Comparison of ENCODE assay signal across 25 mouse cellular contexts in the genomic region with DNA sequence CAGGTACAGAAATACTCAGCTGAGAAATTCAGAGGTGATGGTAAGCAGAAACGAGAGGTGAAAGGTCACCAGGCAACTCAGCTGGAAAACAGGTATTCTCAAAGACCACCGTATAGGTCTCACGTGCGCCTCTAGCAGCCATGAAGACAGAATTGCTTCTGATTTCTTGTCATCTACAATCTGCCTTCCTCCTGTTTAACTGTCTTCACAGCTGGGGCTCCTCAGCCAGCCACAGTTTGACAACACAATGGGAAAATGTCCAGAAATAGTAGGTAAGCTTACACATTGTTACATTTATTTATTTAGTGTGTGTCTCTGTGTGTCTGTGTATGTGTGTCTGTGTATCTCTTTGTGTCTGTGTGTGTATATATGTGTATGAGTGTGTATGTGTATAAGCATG. TPM values are rescaled to one million over a fixed set of nuclear protein-coding genes. Genes with fewer than 3 reads are reported as not detected.
A peak's percentile ranks its signal among the peaks of the same experiment; 100 is the strongest.
DNase-seq lines count a peak whose midpoint lies in the region; ATAC-seq and TF ChIP-seq lines count a peak whose summit lies in the region.
"Had no signal": no experiment of that assay in that cellular context is flagged by ENCODE, and none has a peak within 500 bp of the region (broad histone marks: within the 10 kb centered on the region; RNA-seq: fewer than 3 reads in every experiment).

No protein-coding gene starts in this region.

- H3K79me2 ChIP-seq in heart, adult 2 months (replicated peaks; ENCODE audit: control insufficient read depth, insufficient read depth, low read length), result no peaks in the 10 kb centered on the region

- DNase-seq in heart, adult 2 months, result no peak
- no peak for DNase-seq in heart, postnatal 14 days
- DNase-seq in heart, postnatal 25 days (ENCODE audit: low spot score), result no peak
- DNase-seq in lung, postnatal 0 days (ENCODE audit: low spot score), result peak; percentile 19
- no peak for DNase-seq in lung, postnatal 36 days
- DNase-seq: adrenal gland, adult 8-10 months; cerebellum, adult 2 months; cerebellum, postnatal 14 days; forebrain, postnatal 0 days; gastrocnemius, postnatal 10 days; kidney, adult 8-10 months; layer of hippocampus, postnatal 36 days; left cerebral cortex, postnatal 4 days; liver, postnatal 0 days; midbrain, embryonic 14.5 days had no signal

- H3K4me3 ChIP-seq in heart, adult 2 months, result peak overlapping the region; percentile 31
- H3K4me3 ChIP-seq in heart, embryonic 14.5 days (ENCODE audit: control insufficient read depth in 1 of 2, insufficient read depth in 1 of 2, low read depth in 1 of 2, low read length in 2 of 2), result peak overlapping the region; percentile 18 to 27; a peak in 3 of 4 replicates
- no peak overlapping the region for H3K4me3 ChIP-seq in intestine, embryonic 15.5 days (replicated peaks)
- H3K4me3 ChIP-seq in intestine, embryonic 16.5 days (ENCODE audit: low read length), result no peak overlapping the region
- no peak overlapping the region for H3K4me3 ChIP-seq in lung, postnatal 0 days (ENCODE audit: low read depth, low read length)
- H3K4me3 ChIP-seq: forebrain, embryonic 12.5 days; hindbrain, embryonic 13.5 days; liver, embryonic 12.5 days had no signal

- peak overlapping the region; percentile 79 for H3K27ac ChIP-seq in heart, adult 2 months
- H3K27ac ChIP-seq in heart, embryonic 14.5 days (replicated peaks in 1 of 2; ENCODE audit: control insufficient read depth in 1 of 2, insufficient read depth in 1 of 2, low read depth in 2 of 2, low read length in 2 of 2), result peak overlapping the region; percentile 92 to 97
- 0 out of 2 replicates have a peak overlapping the region, but pooled peaks have one; percentile 32 for H3K27ac ChIP-seq in intestine, embryonic 15.5 days
- H3K27ac ChIP-seq in intestine, embryonic 16.5 days (ENCODE audit: low read length), result no peak overlapping the region
- H3K27ac ChIP-seq in lung, postnatal 0 days (ENCODE audit: low read length), result peak overlapping the region; percentile 62
- H3K27ac ChIP-seq: forebrain, embryonic 12.5 days; hindbrain, embryonic 13.5 days; kidney, postnatal 0 days; liver, embryonic 12.5 days had no signal

- no peak for TF ChIP-seq EP300 in heart, adult 2 months (IDR thresholded peaks at IDR 0.05; ENCODE audit: insufficient read depth, low read depth, low read length)
- TF ChIP-seq EP300 in lung, postnatal 0 days (IDR thresholded peaks at IDR 0.05), result no peak

- no peak for TF ChIP-seq POLR2A in heart, adult 2 months (IDR thresholded peaks at IDR 0.05; ENCODE audit: insufficient read depth, low read depth, low read length)

- ATAC-seq in heart, embryonic 14.5 days (ENCODE audit: insufficient number of reproducible peaks, insufficient read depth, low FRiP score, low read depth), result no peak
- ATAC-seq in intestine, embryonic 15.5 days, result no peak
- ATAC-seq in intestine, embryonic 16.5 days, result no peak
- ATAC-seq in lung, postnatal 0 days, result peak; percentile 33; the same call in 1 of the 2 replicates
- ATAC-seq: forebrain, postnatal 0 days; liver, embryonic 12.5 days; liver, postnatal 0 days had no signal

- H3K9ac ChIP-seq in heart, adult 2 months (ENCODE audit: low read depth, low read length), result peak overlapping the region; percentile 67
- peak overlapping the region; percentile 52 for H3K9ac ChIP-seq in heart, embryonic 14.5 days (ENCODE audit: low read length)
- no peak overlapping the region for H3K9ac ChIP-seq in intestine, embryonic 15.5 days
- H3K9ac ChIP-seq in intestine, embryonic 16.5 days (ENCODE audit: low read depth, low read length), result no peak overlapping the region
- H3K9ac ChIP-seq in lung, postnatal 0 days (replicated peaks; ENCODE audit: low read depth), result no peak overlapping the region
- H3K9ac ChIP-seq: forebrain, embryonic 12.5 days; forebrain, postnatal 0 days; hindbrain, embryonic 13.5 days; liver, embryonic 12.5 days; liver, postnatal 0 days had no signal

- H3K4me1 ChIP-seq in heart, adult 2 months (ENCODE audit: control insufficient read depth, insufficient read depth, low read length), result peaks cover 33% of the 10 kb centered on the region
- peaks cover 15 to 19% of the 10 kb centered on the region in 2 experiments for H3K4me1 ChIP-seq in heart, embryonic 14.5 days (ENCODE audit: control insufficient read depth in 2 of 2, insufficient read depth in 2 of 2, low read length in 2 of 2)
- peaks cover 4% of the 10 kb centered on the region; the same call in 1 of the 2 replicates for H3K4me1 ChIP-seq in intestine, embryonic 15.5 days (replicated peaks)
- H3K4me1 ChIP-seq in intestine, embryonic 16.5 days (ENCODE audit: control insufficient read depth, insufficient read depth, low read length), result no peaks in the 10 kb centered on the region
- H3K4me1 ChIP-seq in lung, postnatal 0 days (ENCODE audit: insufficient read depth, low read depth, low read length), result no peaks in the 10 kb centered on the region
- H3K4me1 ChIP-seq: hindbrain, embryonic 13.5 days; liver, embryonic 12.5 days had no signal

- no peaks in the 10 kb centered on the region for H3K27me3 ChIP-seq in heart, adult 2 months (ENCODE audit: control insufficient read depth, insufficient read depth, low read length)
- H3K27me3 ChIP-seq in heart, embryonic 14.5 days (ENCODE audit: control insufficient read depth, insufficient read depth, low read length), result no peaks in the 10 kb centered on the region
- H3K27me3 ChIP-seq in intestine, embryonic 15.5 days (replicated peaks), result no peaks in the 10 kb centered on the region
- H3K27me3 ChIP-seq in intestine, embryonic 16.5 days (replicated peaks; ENCODE audit: control insufficient read depth, insufficient read depth, low read length), result no peaks in the 10 kb centered on the region
- no peaks in the 10 kb centered on the region for H3K27me3 ChIP-seq in lung, postnatal 0 days (replicated peaks; ENCODE audit: insufficient read depth, low read length)
- H3K27me3 ChIP-seq: hindbrain, embryonic 13.5 days; liver, embryonic 12.5 days had no signal

- 47% methylated on average over 4 of the region's 4 CpGs for WGBS in heart, adult 2 months
- 59% methylated on average over 4 of the region's 4 CpGs for WGBS in heart, embryonic 14.5 days
- 67% methylated on average over 4 of the region's 4 CpGs for WGBS in intestine, embryonic 15.5 days
- 52% methylated on average over 4 of the region's 4 CpGs for WGBS in intestine, embryonic 16.5 days
- WGBS in lung, postnatal 0 days, result 75% methylated on average over 4 of the region's 4 CpGs

- intact Hi-C loops in heart, adult 2 months (cut with DNase I), result no loop called here
- intact Hi-C loops in heart, postnatal 14 days (cut with DNase I), result no loop called here
- intact Hi-C loops in heart, postnatal 25 days (cut with DNase I), result no loop called here

- peak overlapping the region; percentile 68 for H3K4me2 ChIP-seq in heart, embryonic 14.5 days (ENCODE audit: low read length)
- H3K4me2 ChIP-seq in intestine, embryonic 15.5 days (replicated peaks), result no peak overlapping the region
- no peak overlapping the region for H3K4me2 ChIP-seq in intestine, embryonic 16.5 days (ENCODE audit: low read depth, low read length)
- H3K4me2 ChIP-seq in lung, postnatal 0 days (replicated peaks; ENCODE audit: low read depth, low read length), result no peak overlapping the region
- H3K4me2 ChIP-seq: forebrain, embryonic 12.5 days; hindbrain, embryonic 13.5 days; liver, embryonic 12.5 days had no signal

- peak; percentile 16; the same call in 1 of the 2 replicates for TF ChIP-seq CTCF in heart, adult 2 months (IDR thresholded peaks at IDR 0.05)
- no peak for TF ChIP-seq CTCF in lung, postnatal 0 days (IDR thresholded peaks at IDR 0.05)

- H3K9me3 ChIP-seq in heart, embryonic 14.5 days (ENCODE audit: control insufficient read depth, low read length), result no peaks in the 10 kb centered on the region
- H3K9me3 ChIP-seq in intestine, embryonic 15.5 days, result no peaks in the 10 kb centered on the region
- no peaks in the 10 kb centered on the region for H3K9me3 ChIP-seq in intestine, embryonic 16.5 days (ENCODE audit: control insufficient read depth, low read length)
- no peaks in the 10 kb centered on the region for H3K9me3 ChIP-seq in lung, postnatal 0 days (ENCODE audit: low read length)
- H3K9me3 ChIP-seq: forebrain, embryonic 12.5 days; G1E; hindbrain, embryonic 13.5 days; liver, embryonic 12.5 days had no signal

- peaks cover 31% of the 10 kb centered on the region for H3K36me3 ChIP-seq in heart, adult 2 months (ENCODE audit: control insufficient read depth, insufficient read depth, low read length)
- 0 out of 2 replicates have a peak, but pooled peaks cover 3% of the 10 kb centered on the region for H3K36me3 ChIP-seq in heart, embryonic 14.5 days (ENCODE audit: control insufficient read depth, insufficient read depth, low read length)
- H3K36me3 ChIP-seq in intestine, embryonic 15.5 days, result no peaks in the 10 kb centered on the region
- H3K36me3 ChIP-seq in intestine, embryonic 16.5 days (ENCODE audit: control insufficient read depth, insufficient read depth, low read length), result no peaks in the 10 kb centered on the region
- H3K36me3 ChIP-seq in lung, postnatal 0 days (ENCODE audit: insufficient read depth, low read length), result no peaks in the 10 kb centered on the region
- H3K36me3 ChIP-seq: forebrain, embryonic 12.5 days; G1E; hindbrain, embryonic 13.5 days; liver, embryonic 12.5 days had no signal

RNA-seq across cellular contexts. Expression of gene Osmr, which starts 12.6 kb away (rescaled TPM):
- total RNA-seq in heart, adult 2 months (2021), result 10 to 100 TPM in 1 of 2 experiments, 1 to 10 TPM in 1; 9.6 to 11.9 TPM
- polyA plus RNA-seq in heart, adult 2 months (2012; rRNA removed), result 7.5 and 11.2 TPM in 2 replicates
- 10 to 100 TPM; 11.1 to 13.5 TPM for total RNA-seq in heart, postnatal 14 days (2021)
- 4.3 and 5.2 TPM in 2 replicates for polyA plus RNA-seq in heart, embryonic 14.5 days (2014; fragmentation: Nextera tagmentation; extraction: Ambion mirVana)
- total RNA-seq in heart, postnatal 25 days (2021), result 10 to 100 TPM in 1 of 2 experiments, 1 to 10 TPM in 1; 9.0 to 11.3 TPM
- 1.2 and 1.6 TPM in 2 replicates for polyA plus RNA-seq in intestine, embryonic 15.5 days (2015; fragmentation: Nextera tagmentation; extraction: Ambion mirVana)
- polyA plus RNA-seq in intestine, embryonic 16.5 days (2015; fragmentation: Nextera tagmentation; extraction: Ambion mirVana), result 1.2 and 1.6 TPM in 2 replicates
- 8.2 and 13.4 TPM in 2 replicates for polyA plus RNA-seq in lung, postnatal 0 days (2015; fragmentation: Nextera tagmentation; extraction: Ambion mirVana)
- total RNA-seq: granulocyte monocyte progenitor cell, adult 5-6 weeks; monocyte, adult 5-6 weeks had no signal
- polyA plus RNA-seq: G1E had no signal

Comparison
In these comparisons a context has a peak if more than half of its experiments do, and no peak if none do; other contexts are left out.
1. H3K4me3 ChIP-seq: peak in heart, adult 2 months (single experiment) and heart, embryonic 14.5 days (2 of 2); none in intestine, embryonic 15.5 days (single experiment), intestine, embryonic 16.5 days (single experiment) and lung, postnatal 0 days (single experiment).
2. H3K9ac ChIP-seq: peak in heart, adult 2 months (single experiment) and heart, embryonic 14.5 days (single experiment); none in intestine, embryonic 15.5 days (single experiment), intestine, embryonic 16.5 days (single experiment) and lung, postnatal 0 days (single experiment).